Mouse (Mus musculus): ENCODE results near the gene Olfr832.
"Not testable (repeated sequence)": the region's sequence is repeated elsewhere in the genome, so short reads cannot be mapped to it uniquely, and the experiment has no call there.

Gene Olfr832

GRCm38 (mm10) chr9:18936822-18937221 is at the start of gene Olfr832:
TSS of gene Olfr832 (plus strand) at chr9:18937122.
- DNase-seq (ENCODE audit: low spot score in 2 of 2), result not testable (repeated sequence)

DNA sequence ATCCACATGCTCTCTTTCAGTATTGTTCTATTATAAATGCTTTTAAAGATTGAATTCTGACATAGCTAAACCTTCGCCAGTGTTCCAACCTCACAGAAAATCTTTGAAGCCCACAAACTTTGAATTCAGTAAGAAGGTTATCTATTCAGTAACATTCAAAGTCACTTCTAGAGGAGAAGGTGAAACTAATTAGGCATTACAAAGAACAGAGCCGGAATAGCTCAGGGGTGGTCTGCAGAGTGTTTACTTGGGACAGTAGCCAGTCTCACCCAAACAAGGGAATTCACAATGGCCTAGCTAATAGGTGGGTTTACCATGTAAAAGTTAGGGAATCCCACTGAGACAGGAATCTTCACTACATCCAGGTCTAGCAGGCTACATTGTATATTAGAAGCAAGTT is 29.2 kb upstream of the Olfr832 start:
- not testable (repeated sequence) for DNase-seq (ENCODE audit: low spot score in 2 of 2)

- not testable (repeated sequence) for DNase-seq (ENCODE audit: low spot score in 2 of 2)
These were observed 9.0 kb upstream of the Olfr832 start for GRCm38 (mm10) chr9:18927921-18928320.

DNA sequence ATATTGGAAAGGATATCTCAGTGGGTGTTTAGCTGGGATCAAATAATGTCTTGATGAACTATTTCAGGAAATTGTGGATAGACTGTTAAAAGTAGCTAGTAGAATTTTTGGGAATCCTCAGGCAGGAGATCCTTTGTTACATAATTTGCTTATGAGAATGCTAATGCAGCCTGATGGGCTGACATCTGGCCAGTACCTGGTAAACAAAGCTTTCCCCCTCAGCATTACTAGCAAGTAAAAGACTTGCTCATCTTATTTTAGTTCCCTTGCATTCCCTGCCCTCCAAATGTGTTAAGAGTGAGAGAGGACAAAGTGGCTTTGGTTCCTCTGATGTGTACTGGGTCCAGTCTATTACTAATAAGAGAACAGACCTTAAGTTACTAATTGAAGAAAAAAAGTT is 25.1 kb downstream of the Olfr832 start:
- no peak for DNase-seq (ENCODE audit: low spot score in 2 of 2)

DNA sequence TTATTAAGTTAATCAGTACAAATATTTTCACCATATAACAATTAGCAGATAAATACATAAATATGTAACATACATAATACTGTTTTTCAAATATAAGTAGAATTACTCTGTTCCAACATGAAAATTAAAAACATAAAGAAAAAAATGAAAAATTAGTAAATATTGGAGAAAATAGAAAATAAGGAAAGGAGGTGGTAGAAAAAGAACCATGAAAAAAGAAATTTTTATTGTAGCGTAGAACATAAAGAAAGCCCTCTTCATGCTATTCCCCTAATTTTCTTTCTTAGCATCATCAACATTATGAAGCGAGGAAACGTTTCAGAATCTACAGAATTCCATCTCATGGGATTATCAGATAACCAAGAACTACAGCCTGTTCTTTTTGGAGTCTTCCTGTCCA is 50.8 kb downstream of the Olfr832 start, which contains the start of gene Olfr834:
TSS of gene Olfr834 (plus strand) at position 301 of the 400 bp plus-strand sequence.
- no peak for DNase-seq (ENCODE audit: low spot score in 2 of 2)
